Mouse (Mus musculus): Measurements from ENCODE around the gene Akna.

The Akna gene

GRCm38 (mm10) chr4:63403040-63403959, at the start of gene Akna:
TSS of gene Akna (minus strand) at chr4:63403354.
- peak; percentile 95 for DNase-seq

DNA sequence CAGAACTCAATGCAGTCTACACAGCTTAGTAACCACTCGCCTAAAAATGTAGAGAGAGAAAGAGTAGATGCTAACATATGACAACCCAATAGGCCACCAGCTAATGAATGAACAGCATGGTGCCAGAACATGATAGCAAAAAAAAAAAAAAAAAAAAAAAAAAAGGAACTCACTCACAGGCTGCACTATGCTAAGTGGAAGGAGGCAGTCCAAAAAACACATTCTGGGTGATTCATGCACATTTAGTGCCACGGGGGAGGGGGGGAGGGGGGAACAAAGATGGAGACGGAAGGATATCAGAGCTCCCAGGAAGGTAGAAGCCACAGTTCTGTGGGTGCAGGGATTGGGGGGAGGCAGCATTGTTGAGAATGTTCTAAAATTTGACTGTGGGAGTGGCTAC, 49.4 kb upstream of the Akna start:
- DNase-seq, result no peak

DNA sequence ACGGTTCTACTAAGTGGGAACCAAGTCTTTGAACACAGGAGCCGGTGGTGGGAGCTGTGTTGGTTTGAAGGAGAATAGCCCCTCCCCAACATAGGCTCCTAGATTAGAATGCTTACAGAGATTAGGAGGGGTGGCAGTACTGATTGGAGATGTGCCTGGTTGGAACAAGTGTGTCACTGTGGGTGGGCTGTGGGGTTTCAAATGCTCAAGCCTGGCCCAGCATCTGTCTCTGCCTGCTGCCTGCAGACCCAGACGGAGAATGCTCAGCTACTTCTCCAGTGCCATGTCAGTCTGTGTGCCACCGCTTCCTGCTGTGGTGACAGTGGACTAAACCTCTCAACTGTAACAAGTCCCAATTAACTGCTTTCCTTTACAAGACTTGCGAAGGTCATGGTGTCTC, 47.4 kb upstream of the Akna start:
- no peak for DNase-seq

DNA sequence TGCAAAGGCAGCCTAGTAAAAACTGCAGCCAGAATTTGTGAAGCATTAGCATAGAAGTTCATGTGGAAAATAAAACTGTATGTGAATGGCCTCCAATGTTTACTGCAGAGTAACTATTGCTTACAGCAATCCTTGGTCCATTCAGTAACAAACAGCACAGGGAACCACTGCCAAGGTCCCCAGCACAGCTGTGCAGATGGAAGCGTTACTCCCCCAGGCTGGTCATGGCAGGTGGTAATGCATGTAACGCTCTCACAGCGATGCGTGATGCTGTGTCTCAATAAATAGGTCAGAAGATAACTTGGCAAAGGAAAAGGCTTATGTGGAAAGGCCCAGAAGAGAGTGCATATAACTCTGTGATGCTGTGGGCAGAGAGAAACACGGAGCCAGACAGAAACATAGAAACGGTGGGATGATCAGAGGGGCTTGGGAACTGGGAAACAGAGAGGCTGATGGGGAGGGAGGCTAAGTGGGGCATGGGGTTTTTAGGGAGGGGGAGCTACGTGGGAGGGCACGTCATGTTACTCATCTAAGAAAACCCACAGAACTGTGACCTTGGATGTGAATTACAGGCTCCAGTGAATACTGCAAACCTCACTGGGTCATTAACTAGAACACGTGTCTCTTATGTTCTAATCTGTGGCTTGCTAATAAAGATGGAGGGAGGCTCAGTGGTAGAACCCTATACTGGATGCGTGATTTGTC, 41.4 kb upstream of the Akna start:
- DNase-seq, result no peak

GRCm38 (mm10) chr4:63443101-63443500, 39.9 kb upstream of the Akna start:
- no peak for DNase-seq

DNA sequence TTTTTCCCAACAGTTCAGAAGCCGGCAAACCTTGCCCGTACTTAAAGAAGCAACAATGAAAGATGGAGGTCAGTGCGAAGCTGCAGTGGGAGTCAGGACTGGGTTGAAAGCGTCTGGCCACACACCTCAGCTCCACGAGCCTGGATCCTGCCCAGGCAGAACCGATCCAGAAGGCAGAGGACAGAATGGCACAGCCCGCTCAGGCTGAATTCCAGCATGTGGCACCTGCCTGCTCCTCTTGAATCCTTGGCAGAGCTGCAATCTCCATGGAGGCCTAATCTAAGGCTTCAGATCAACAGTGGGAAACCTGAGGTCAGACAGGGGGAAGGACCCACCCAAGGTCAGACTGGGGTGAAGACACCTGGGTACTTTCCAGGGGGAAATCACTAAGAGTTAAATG, 38.5 kb upstream of the Akna start:
- DNase-seq, result no peak

- no peak for DNase-seq
Observed at GRCm38 (mm10) chr4:63440262-63440661, 37.1 kb upstream of the Akna start.

DNA sequence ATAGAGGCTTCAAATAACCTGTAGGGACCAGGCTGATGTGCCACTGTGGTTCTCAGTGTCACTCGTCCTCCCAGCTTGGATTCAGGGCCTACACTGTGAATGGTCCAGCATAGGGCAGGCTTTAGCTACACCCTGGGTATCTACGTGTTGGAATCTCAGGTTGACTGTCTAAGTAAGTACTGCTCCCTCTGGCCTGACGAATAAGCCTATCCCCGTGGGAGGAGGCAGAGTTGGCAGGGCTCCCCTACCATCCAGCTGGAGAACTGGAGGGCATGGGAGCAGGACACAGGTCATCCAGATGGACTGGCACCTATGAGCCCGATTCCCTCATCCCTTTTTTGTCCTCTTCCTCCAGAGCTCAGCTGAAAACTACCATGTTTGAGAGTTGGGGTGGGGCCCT, 34.8 kb upstream of the Akna start:
- no peak for DNase-seq

GRCm38 (mm10) chr4:63437119-63437815, 34.1 kb upstream of the Akna start:
- no peak for DNase-seq

GRCm38 (mm10) chr4:63435402-63435801, 32.2 kb upstream of the Akna start:
- DNase-seq, result no peak

DNA sequence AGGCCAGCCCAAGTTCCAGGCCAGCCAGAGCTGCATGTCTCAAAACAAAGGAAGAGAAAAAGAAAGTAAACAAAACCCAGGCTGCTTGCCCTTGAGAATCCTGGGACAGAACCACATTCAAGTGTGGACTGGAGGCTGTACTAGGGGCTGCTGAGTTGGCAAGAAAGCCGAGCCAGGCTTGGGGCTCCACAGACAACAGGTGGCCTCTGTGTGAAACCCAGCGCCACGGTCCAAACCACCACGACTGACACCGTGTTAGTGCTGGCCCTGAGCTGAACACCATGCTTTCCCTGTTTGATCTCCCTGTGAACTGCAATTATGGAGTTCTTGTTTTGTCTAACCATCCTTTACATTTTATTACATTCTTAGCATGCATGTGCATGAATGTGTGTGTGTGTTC, 27.9 kb upstream of the Akna start:
- DNase-seq, result no peak

DNA sequence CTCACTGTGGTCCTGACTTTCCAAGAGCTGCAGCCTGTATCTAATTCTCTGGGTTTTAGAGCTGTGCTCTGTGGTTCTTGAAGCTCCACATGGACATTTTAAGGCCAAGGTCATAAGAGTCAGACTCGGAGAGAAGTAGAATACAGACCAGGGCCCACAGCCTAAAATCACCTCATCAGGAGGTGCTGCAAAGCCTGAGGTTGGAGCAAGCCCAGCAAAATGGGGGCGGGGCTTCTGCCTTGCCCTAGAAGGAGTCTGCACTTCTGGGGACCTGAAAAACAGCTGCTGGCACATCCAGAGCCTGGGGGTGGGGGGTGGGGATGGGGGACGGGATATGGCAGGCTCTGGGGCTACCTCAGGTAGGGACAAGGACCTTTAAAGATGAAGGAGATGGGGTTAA, 27.2 kb upstream of the Akna start:
- no peak for DNase-seq

DNA sequence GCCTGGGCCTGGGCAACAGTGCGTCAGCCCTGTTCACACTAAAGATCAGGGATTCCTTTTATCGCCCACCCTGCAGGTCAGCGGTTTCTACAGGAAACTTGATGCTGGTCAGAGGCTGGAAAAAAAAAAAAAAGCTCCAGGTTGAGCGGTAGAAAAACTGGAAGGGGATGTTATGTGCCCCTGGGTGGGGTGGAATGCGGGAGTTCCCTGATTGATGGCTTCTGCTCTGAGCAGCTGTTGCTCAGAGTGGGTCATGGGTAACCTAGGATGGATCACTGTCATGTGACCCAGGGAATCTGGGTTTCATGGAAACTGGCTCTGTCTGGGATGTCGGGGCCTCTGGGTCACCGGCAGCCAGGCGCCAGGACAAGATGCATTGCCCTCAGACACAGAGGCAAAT, 23.2 kb upstream of the Akna start:
- no peak for DNase-seq

DNA sequence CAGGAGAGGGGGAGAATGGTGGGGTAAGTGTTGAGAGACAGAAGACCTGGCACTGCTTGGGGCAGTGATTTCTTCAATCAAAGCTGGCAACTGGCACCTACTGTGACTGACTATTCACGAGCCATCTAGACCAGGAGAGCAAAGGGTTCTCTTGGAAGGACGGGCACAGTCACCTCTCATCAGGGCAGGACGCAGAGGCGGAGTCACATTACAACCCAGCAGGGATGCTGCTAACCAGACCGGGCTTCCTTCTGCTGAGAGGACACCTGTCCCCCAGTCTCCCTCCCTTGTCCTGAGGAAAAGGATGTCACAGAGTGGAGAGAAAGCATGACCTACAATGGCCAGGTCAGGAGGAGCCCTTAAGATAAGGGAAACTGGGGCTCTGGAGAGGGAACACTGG, 20.7 kb upstream of the Akna start:
- no peak for DNase-seq

DNA sequence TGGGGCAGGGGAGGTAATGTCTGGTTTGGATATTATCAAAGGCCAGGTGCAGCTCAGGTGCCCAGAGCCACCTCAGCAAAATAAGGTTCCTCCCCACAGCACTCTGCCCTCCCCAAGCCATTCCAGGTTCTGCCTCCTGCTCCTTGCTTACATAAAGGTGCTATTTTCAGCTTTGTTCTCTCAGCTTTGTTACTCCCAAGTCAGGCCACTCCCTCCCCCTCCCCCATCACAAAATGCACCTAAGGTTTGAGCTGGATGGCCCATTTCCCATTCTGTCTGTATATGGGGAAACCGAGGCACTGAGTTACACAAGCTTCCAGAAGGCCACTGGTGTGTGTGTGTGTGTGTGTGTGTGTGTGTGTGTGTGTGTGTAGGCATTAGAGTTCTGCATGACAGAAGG, 20.1 kb upstream of the Akna start:
- DNase-seq, result no peak

DNA sequence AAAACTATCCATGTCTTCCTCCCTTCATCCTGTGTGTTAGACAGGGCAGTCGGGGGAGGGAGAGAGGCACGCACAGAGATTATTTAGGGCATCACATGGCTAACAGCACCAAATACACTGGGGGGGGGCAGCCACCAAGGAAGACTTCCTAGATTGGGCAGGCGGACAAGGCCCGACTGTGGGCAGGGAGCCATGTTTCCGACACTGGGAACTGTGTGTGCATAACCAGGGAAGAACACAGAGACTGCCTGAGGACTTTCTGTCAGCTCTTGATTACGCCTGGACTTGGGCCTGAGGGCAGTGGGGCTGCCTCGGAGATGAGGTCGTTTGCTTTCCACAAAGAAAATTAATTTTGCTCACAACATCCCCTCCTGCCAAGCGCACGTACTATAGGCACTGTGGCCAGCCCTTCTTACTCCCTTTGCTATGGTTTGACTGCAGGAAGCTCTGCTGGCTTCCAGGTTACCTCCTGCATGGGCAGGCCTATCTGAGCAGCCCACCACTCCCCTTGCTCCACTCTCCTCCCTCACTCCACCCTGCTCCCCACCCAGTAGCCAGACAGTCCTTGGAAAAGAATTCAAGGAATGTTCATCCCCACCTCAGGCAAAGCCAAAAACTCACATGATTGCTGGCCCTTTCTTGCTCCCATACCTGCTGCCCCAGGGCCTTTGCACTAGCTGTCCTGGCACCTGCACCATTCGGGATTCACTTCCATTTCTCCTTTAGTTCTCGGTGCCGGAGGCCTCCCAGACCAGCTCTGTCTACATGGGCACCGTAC, 17.2 kb upstream of the Akna start:
- no peak for DNase-seq

DNA sequence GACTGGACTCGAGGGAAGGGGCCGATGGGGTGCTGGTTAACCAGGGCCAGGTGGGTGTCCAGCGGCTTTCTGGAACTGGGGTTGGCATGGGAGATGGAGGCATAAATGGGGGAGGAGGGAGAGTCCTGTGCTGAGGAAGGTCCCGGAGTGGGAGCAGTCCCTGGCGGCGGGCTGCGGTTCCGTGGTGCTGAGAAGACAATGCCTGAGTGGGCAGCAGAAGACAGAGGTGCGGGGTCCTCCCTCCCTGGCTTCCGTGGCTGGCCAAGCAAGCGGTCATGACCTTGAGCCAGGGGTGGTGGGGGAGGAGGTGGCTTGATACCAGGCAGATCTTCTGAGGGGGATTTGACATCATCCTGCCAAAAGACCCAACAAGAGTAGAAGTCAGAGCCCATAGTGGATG, 15.1 kb upstream of the Akna start:
- no peak for DNase-seq

- peak; percentile 92 for DNase-seq
Observed at GRCm38 (mm10) chr4:63417318-63417957, 14.3 kb upstream of the Akna start.

- no peak for DNase-seq
Observed at GRCm38 (mm10) chr4:63414951-63415350, 11.8 kb upstream of the Akna start.

- no peak for DNase-seq
Observed at GRCm38 (mm10) chr4:63411222-63411621, 8.1 kb upstream of the Akna start.

DNA sequence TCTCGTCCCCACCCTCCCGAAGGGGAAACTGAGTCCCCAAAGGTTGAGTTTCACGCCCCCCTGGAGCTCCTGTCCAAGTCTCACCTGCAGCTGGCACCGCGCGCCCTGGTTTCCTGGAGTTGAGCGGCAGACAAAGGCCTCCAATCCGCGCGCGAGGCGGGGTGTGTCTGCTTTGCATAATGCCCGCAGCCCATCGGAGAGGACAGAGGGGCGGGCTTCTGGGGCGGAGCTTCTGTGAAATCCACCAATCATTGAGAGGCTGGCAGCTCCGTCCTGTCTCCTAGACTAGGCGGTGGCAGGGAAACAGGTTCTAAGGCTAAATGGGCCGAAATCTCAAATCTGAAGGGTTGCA, 7.4 kb upstream of the Akna start:
- peak; percentile 95 for DNase-seq

DNA sequence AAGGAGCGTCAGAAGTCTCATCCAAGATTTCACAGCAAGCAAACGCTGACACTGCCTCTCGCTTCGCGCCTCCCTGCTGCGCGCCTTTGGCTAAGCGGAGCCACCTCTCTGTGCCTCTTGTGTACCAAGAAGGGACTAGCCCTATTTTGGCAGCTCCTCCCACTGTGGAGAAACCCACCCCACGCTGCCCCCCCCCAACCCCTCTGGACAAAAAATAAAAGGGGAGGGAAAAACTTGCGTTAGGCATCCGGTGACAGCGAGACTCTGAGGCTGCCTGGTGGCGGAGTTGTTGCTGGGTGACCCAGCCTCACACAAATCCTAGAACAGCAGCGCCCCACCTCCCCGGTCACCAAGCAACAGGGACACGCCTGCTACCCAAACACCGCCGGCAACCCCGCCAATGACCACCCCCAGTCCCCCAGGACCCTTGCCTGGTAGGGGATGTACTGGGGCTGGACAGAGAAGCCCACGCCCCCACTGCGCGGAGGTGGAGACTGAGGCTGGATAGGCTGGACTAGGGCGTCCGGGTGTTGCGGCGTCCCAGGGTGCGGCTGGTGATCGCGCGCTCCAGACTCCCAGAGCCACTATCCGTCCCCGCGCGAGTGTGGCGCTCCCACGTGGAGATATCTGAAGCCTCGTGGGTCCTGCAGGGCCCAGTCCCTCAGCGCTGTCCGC, 6.9 kb upstream of the Akna start:
- DNase-seq, result peak; percentile 61
